Mouse (Mus musculus): ENCODE data around the gene Selenom. TPM values are rescaled to one million over a fixed set of nuclear protein-coding genes. Genes with fewer than 3 reads are reported as not detected.

The Selenom gene
- polyA plus RNA-seq, 1 experiment from 2014 or later: 160 TPM

- ATAC-seq (ENCODE audit: insufficient number of reproducible peaks, insufficient read depth, low FRiP score, low read depth): no peak
- Histone ChIP-seq H3K9me3 (ENCODE audit: control insufficient read depth, low read depth, low read length) (no peaks in the 10 kb centered on the region), H3K36me3 (ENCODE audit: control insufficient read depth, insufficient read depth, low read length) (no peaks in the 10 kb centered on the region), H3K27ac (ENCODE audit: low read length) (peak overlapping the region; percentile 23; the same call in 1 of the 2 replicates), H3K9ac (replicated peaks; ENCODE audit: low read depth, low read length) (no peak overlapping the region), H3K4me3 (ENCODE audit: low read depth, low read length) (no peak overlapping the region), H3K4me2 (replicated peaks; ENCODE audit: low read depth, low read length) (no peak overlapping the region), H3K4me1 (ENCODE audit: control insufficient read depth, insufficient read depth, low read length) (no peaks in the 10 kb centered on the region), H3K27me3 (ENCODE audit: control insufficient read depth, insufficient read depth, low read length) (no peaks in the 10 kb centered on the region)
- WGBS: 15% methylated on average over 9 of the region's 9 CpGs
Observed at GRCm38 (mm10) chr11:3545531-3546241, 31.2 kb downstream of the Selenom start.

GRCm38 (mm10) chr11:3546242-3546562, 31.7 kb downstream of the Selenom start:
- Histone ChIP-seq H3K27ac (ENCODE audit: low read length) (peak overlapping the region; percentile 23; the same call in 1 of the 2 replicates), H3K4me1 (ENCODE audit: control insufficient read depth, insufficient read depth, low read length) (no peaks in the 10 kb centered on the region), H3K9ac (replicated peaks; ENCODE audit: low read depth, low read length) (no peak overlapping the region), H3K4me2 (replicated peaks; ENCODE audit: low read depth, low read length) (no peak overlapping the region), H3K4me3 (ENCODE audit: low read depth, low read length) (no peak overlapping the region), H3K27me3 (ENCODE audit: control insufficient read depth, insufficient read depth, low read length) (no peaks in the 10 kb centered on the region), H3K9me3 (ENCODE audit: control insufficient read depth, low read depth, low read length) (no peaks in the 10 kb centered on the region), H3K36me3 (ENCODE audit: control insufficient read depth, insufficient read depth, low read length) (no peaks in the 10 kb centered on the region)
- 32% methylated on average over 1 of the region's 1 CpGs for whole genome bisulfite sequencing
- no peak for ATAC-seq (ENCODE audit: insufficient number of reproducible peaks, insufficient read depth, low FRiP score, low read depth)

GRCm38 (mm10) chr11:3547047-3547446, 32.6 kb downstream of the Selenom start:
- Histone ChIP-seq H3K4me3 (ENCODE audit: low read depth, low read length) (no peak overlapping the region), H3K4me1 (ENCODE audit: control insufficient read depth, insufficient read depth, low read length) (no peaks in the 10 kb centered on the region), H3K9ac (replicated peaks; ENCODE audit: low read depth, low read length) (no peak overlapping the region), H3K9me3 (ENCODE audit: control insufficient read depth, low read depth, low read length) (no peaks in the 10 kb centered on the region), H3K36me3 (ENCODE audit: control insufficient read depth, insufficient read depth, low read length) (no peaks in the 10 kb centered on the region), H3K4me2 (replicated peaks; ENCODE audit: low read depth, low read length) (no peak overlapping the region), H3K27ac (ENCODE audit: low read length) (no peak overlapping the region), H3K27me3 (ENCODE audit: control insufficient read depth, insufficient read depth, low read length) (no peaks in the 10 kb centered on the region)
- ATAC-seq (ENCODE audit: insufficient number of reproducible peaks, insufficient read depth, low FRiP score, low read depth): no peak
- 84% methylated on average over 2 of the region's 2 CpGs for WGBS

GRCm38 (mm10) chr11:3547969-3548368, 33.5 kb downstream of the Selenom start:
- no peaks in the 10 kb centered on the region for H3K9me3 ChIP-seq (ENCODE audit: control insufficient read depth, low read depth, low read length)
- no peak overlapping the region for H3K27ac ChIP-seq (ENCODE audit: low read length)
- H3K36me3 ChIP-seq (ENCODE audit: control insufficient read depth, insufficient read depth, low read length): no peaks in the 10 kb centered on the region
- H3K4me1 ChIP-seq (ENCODE audit: control insufficient read depth, insufficient read depth, low read length): no peaks in the 10 kb centered on the region
- H3K9ac ChIP-seq (replicated peaks; ENCODE audit: low read depth, low read length): no peak overlapping the region
- 47% methylated on average over 6 of the region's 6 CpGs for WGBS
- H3K27me3 ChIP-seq (ENCODE audit: control insufficient read depth, insufficient read depth, low read length): no peaks in the 10 kb centered on the region
- H3K4me3 ChIP-seq (ENCODE audit: low read depth, low read length): no peak overlapping the region
- H3K4me2 ChIP-seq (replicated peaks; ENCODE audit: low read depth, low read length): no peak overlapping the region
- ATAC-seq (ENCODE audit: insufficient number of reproducible peaks, insufficient read depth, low FRiP score, low read depth): no peak

- WGBS: 54% methylated on average over 3 of the region's 3 CpGs
- ATAC-seq (ENCODE audit: insufficient number of reproducible peaks, insufficient read depth, low FRiP score, low read depth): no peak
Observed at GRCm38 (mm10) chr11:3548564-3549295, 34.2 kb downstream of the Selenom start.

GRCm38 (mm10) chr11:3549791-3550190, 35.3 kb downstream of the Selenom start:
- Histone ChIP-seq H3K4me2 (replicated peaks; ENCODE audit: low read depth, low read length) (no peak overlapping the region), H3K4me1 (ENCODE audit: control insufficient read depth, insufficient read depth, low read length) (no peaks in the 10 kb centered on the region), H3K36me3 (ENCODE audit: control insufficient read depth, insufficient read depth, low read length) (no peaks in the 10 kb centered on the region), H3K27ac (ENCODE audit: low read length) (no peak overlapping the region), H3K4me3 (ENCODE audit: low read depth, low read length) (no peak overlapping the region), H3K9ac (replicated peaks; ENCODE audit: low read depth, low read length) (no peak overlapping the region), H3K9me3 (ENCODE audit: control insufficient read depth, low read depth, low read length) (no peaks in the 10 kb centered on the region), H3K27me3 (ENCODE audit: control insufficient read depth, insufficient read depth, low read length) (no peaks in the 10 kb centered on the region)
- no peak for ATAC-seq (ENCODE audit: insufficient number of reproducible peaks, insufficient read depth, low FRiP score, low read depth)
- WGBS: 80% methylated on average over 5 of the region's 5 CpGs

More at GRCm38 (mm10) chr11:3548564-3549295, 34.2 kb downstream of the Selenom start:
- no peak overlapping the region for H3K9ac ChIP-seq (replicated peaks; ENCODE audit: low read depth, low read length)
- no peaks in the 10 kb centered on the region for H3K27me3 ChIP-seq (ENCODE audit: control insufficient read depth, insufficient read depth, low read length)
- H3K36me3 ChIP-seq (ENCODE audit: control insufficient read depth, insufficient read depth, low read length): no peaks in the 10 kb centered on the region
- no peak overlapping the region for H3K27ac ChIP-seq (ENCODE audit: low read length)
- no peak overlapping the region for H3K4me2 ChIP-seq (replicated peaks; ENCODE audit: low read depth, low read length)
- H3K9me3 ChIP-seq (ENCODE audit: control insufficient read depth, low read depth, low read length): no peaks in the 10 kb centered on the region
- no peaks in the 10 kb centered on the region for H3K4me1 ChIP-seq (ENCODE audit: control insufficient read depth, insufficient read depth, low read length)
- no peak overlapping the region for H3K4me3 ChIP-seq (ENCODE audit: low read depth, low read length)

- H3K9ac ChIP-seq (replicated peaks; ENCODE audit: low read depth, low read length): no peak overlapping the region
- WGBS: 87% methylated on average over 4 of the region's 4 CpGs
- ATAC-seq (ENCODE audit: insufficient number of reproducible peaks, insufficient read depth, low FRiP score, low read depth): no peak
Observed at GRCm38 (mm10) chr11:3554976-3555375, 40.5 kb downstream of the Selenom start.

GRCm38 (mm10) chr11:3557852-3558251, 43.4 kb downstream of the Selenom start:
- H3K9me3 ChIP-seq (ENCODE audit: control insufficient read depth, low read depth, low read length): no peaks in the 10 kb centered on the region
- no peak overlapping the region for H3K27ac ChIP-seq (ENCODE audit: low read length)
- H3K27me3 ChIP-seq (ENCODE audit: control insufficient read depth, insufficient read depth, low read length): no peaks in the 10 kb centered on the region
- H3K4me3 ChIP-seq (ENCODE audit: low read depth, low read length): no peak overlapping the region
- H3K4me1 ChIP-seq (ENCODE audit: control insufficient read depth, insufficient read depth, low read length): no peaks in the 10 kb centered on the region
- H3K4me2 ChIP-seq (replicated peaks; ENCODE audit: low read depth, low read length): no peak overlapping the region
- no peak for ATAC-seq (ENCODE audit: insufficient number of reproducible peaks, insufficient read depth, low FRiP score, low read depth)
- no peaks in the 10 kb centered on the region for H3K36me3 ChIP-seq (ENCODE audit: control insufficient read depth, insufficient read depth, low read length)
- no peak overlapping the region for H3K9ac ChIP-seq (replicated peaks; ENCODE audit: low read depth, low read length)
- WGBS: 47% methylated on average over 3 of the region's 3 CpGs

More at GRCm38 (mm10) chr11:3554976-3555375, 40.5 kb downstream of the Selenom start:
- Histone ChIP-seq H3K9me3 (ENCODE audit: control insufficient read depth, low read depth, low read length) (no peaks in the 10 kb centered on the region), H3K27me3 (ENCODE audit: control insufficient read depth, insufficient read depth, low read length) (no peaks in the 10 kb centered on the region), H3K36me3 (ENCODE audit: control insufficient read depth, insufficient read depth, low read length) (no peaks in the 10 kb centered on the region), H3K27ac (ENCODE audit: low read length) (no peak overlapping the region), H3K4me2 (replicated peaks; ENCODE audit: low read depth, low read length) (no peak overlapping the region), H3K4me3 (ENCODE audit: low read depth, low read length) (no peak overlapping the region), H3K4me1 (ENCODE audit: control insufficient read depth, insufficient read depth, low read length) (no peaks in the 10 kb centered on the region)
